Mouse (Mus musculus): Measurements from ENCODE around the gene Dusp18. TPM values are rescaled to one million over a fixed set of nuclear protein-coding genes. Genes with fewer than 3 reads are reported as not detected.

Dusp18 gene
- total and polyA plus RNA-seq, 3 experiments, result 0.81 to 2.2 TPM; not detected in 1

DNA sequence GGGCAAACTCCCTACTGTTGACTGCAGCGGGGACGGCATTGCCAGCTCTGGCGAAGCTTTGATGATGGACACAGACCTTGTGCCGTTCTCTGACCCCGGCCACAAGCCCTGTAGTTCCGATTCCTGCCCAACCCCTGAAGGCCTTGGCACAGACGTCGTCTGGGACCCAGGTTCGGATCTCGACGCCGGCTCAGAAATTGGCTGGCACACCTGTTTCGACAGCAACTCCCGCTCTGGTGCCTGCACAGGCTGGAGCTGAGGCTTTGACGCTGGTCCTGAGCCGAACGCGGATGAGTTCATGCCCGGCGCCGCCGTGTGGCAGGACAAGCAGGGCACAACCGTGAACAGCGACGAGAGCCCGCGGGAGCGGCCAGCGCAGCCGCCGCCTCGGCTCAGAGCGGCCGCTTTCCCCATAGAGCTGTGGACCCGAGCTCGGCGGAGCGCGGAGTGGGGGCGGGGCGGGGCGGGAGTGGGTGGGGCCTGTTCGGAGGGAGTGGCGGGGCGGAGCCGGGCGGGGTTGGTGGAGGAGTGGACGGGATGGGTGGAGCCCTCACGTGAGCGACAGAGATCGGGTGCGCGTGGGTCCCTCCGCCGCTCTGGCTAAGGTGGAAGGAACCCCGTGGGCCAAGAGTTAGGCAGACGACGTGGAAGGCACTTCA is 31.5 kb upstream of the Dusp18 start, which contains the start of gene Osbp2:
Osbp2 (minus strand) TSS at position 450 of the 659 bp plus-strand sequence.
- peak within 1 kb of the TSS; percentile 63 to 78 for H3K4me3 ChIP-seq (ENCODE audit: control insufficient read depth in 1 of 2, insufficient read depth in 1 of 2, low read depth in 2 of 2, low read length in 2 of 2)
- peaks cover 7 to 16% of the 10 kb centered on the region in 2 experiments for H3K27me3 ChIP-seq (ENCODE audit: control insufficient read depth in 1 of 2, insufficient read depth in 2 of 2, low read length in 2 of 2)
- no peaks in the 10 kb centered on the region for H3K79me2 ChIP-seq (ENCODE audit: control insufficient read depth, insufficient read depth, low read length, poor library complexity)
- peak; percentile 80 for DNase-seq (ENCODE audit: low read depth, low spot score)
- H3K9ac ChIP-seq (ENCODE audit: control insufficient read depth, low read depth, low read length, poor library complexity, severe bottlenecking), result peak within 1 kb of the TSS; percentile 52
- TF ChIP-seq ZC3H11A (IDR thresholded peaks at IDR 0.05; ENCODE audit: low read depth, low read length) (no peak), ZKSCAN1 (IDR thresholded peaks at IDR 0.05; ENCODE audit: low read depth, low read length) (no peak), GABPA (IDR thresholded peaks at IDR 0.05; ENCODE audit: low read depth, low read length) (no peak), MYC (IDR thresholded peaks at IDR 0.05; ENCODE audit: low read depth, low read length) (no peak), TBP (IDR thresholded peaks at IDR 0.05; ENCODE audit: low read depth, low read length) (no peak), POLR2AphosphoS2 (IDR thresholded peaks at IDR 0.05; ENCODE audit: low read length) (no peak), BHLHE40 (IDR thresholded peaks at IDR 0.05; ENCODE audit: borderline replicate concordance, low read depth, low read length) (peak; percentile 98), ZNF384 (IDR thresholded peaks at IDR 0.05; ENCODE audit: low read depth, low read length) (no peak), MAFK (IDR thresholded peaks at IDR 0.05; ENCODE audit: borderline replicate concordance, low read depth, low read length) (no peak), NELFE (IDR thresholded peaks at IDR 0.05; ENCODE audit: low read depth, low read length) (no peak), RCOR1 (IDR thresholded peaks at IDR 0.05; ENCODE audit: low read depth, low read length) (no peak), CHD2 (IDR thresholded peaks at IDR 0.05; ENCODE audit: low read length) (no peak), NRF1 (IDR thresholded peaks at IDR 0.05; ENCODE audit: insufficient read depth, low read depth, low read length, poor library complexity, severe bottlenecking) (no peak), RAD21 (IDR thresholded peaks at IDR 0.05; ENCODE audit: low read depth, low read length) (no peak), GATA1 (IDR thresholded peaks at IDR 0.05; ENCODE audit: low read depth, low read length) (no peak), TCF12 (IDR thresholded peaks at IDR 0.05; ENCODE audit: low read depth, low read length) (0 out of 2 replicates have a peak, but pooled peaks have one; percentile 5), MAX (IDR thresholded peaks at IDR 0.05; ENCODE audit: low read length) (no peak), KAT2A (conservative IDR thresholded peaks at IDR 0.05; ENCODE audit: low read depth, low read length) (no peak), MXI1 (IDR thresholded peaks at IDR 0.05; ENCODE audit: low read depth, low read length) (no peak; the same call in 1 of the 2 replicates), HCFC1 (IDR thresholded peaks at IDR 0.05; ENCODE audit: low read depth, low read length) (no peak), ETS1 (IDR thresholded peaks at IDR 0.05; ENCODE audit: low read depth, low read length) (no peak), MAZ (IDR thresholded peaks at IDR 0.05; ENCODE audit: low read depth, low read length) (no peak), POLR2AphosphoS5 (IDR thresholded peaks at IDR 0.05; ENCODE audit: borderline replicate concordance, low read depth, low read length) (no peak), MYB (IDR thresholded peaks at IDR 0.05; ENCODE audit: low read depth, low read length) (no peak), ZMIZ1 (IDR thresholded peaks at IDR 0.05; ENCODE audit: low read depth, low read length) (no peak), USF1 (IDR thresholded peaks at IDR 0.05; ENCODE audit: low read depth, low read length) (peak; percentile 77), POLR2A (IDR thresholded peaks at IDR 0.05; ENCODE audit: control insufficient read depth in 1 of 2, insufficient read depth in 1 of 2, low read depth in 1 of 2, low read length in 2 of 2, poor library complexity in 1 of 2) (peak in 1 of 2 experiments; percentile 43; a peak in 1 of 4 replicates), E2F4 (IDR thresholded peaks at IDR 0.05; ENCODE audit: borderline replicate concordance, low read depth, low read length) (no peak), JUND (IDR thresholded peaks at IDR 0.05; ENCODE audit: low read depth, low read length) (no peak), CTCF (IDR thresholded peaks at IDR 0.05 in 2 of 3, conservative IDR thresholded peaks at IDR 0.05 in 1 of 3; ENCODE audit: control insufficient read depth in 1 of 3, insufficient read depth in 1 of 3, low read depth in 2 of 3, low read length in 3 of 3, poor library complexity in 1 of 3, severe bottlenecking in 1 of 3) (no peak)
- no peak within 1 kb of the TSS for H3K27ac ChIP-seq (ENCODE audit: control insufficient read depth, low read depth, low read length)
- peaks cover 0 to 2% of the 10 kb centered on the region in 2 experiments; a peak in 1 of 4 replicates for H3K36me3 ChIP-seq (ENCODE audit: control insufficient read depth in 1 of 2, insufficient read depth in 2 of 2, low read length in 2 of 2)
- H3K4me1 ChIP-seq (ENCODE audit: control insufficient read depth in 1 of 2, insufficient read depth in 2 of 2, low read length in 2 of 2), result peaks cover 3 to 7% of the 10 kb centered on the region in 2 experiments; a peak in 3 of 4 replicates
- no peaks in the 10 kb centered on the region for H3K9me3 ChIP-seq (replicated peaks; ENCODE audit: insufficient read depth, low read length)

All from MEL (cell line).